Comparison of ENCODE assay signal across 11 mouse cellular contexts in genomic region chr2:167948557-167948956, GRCm38 (mm10). TPM values are rescaled to one million over a fixed set of nuclear protein-coding genes. Genes with fewer than 3 reads are reported as not detected.
DNase-seq lines count a peak whose midpoint lies in the region; ATAC-seq and TF ChIP-seq lines count a peak whose summit lies in the region.
"Had no signal": no experiment of that assay in that cellular context is flagged by ENCODE, and none has a peak within 500 bp of the region (broad histone marks: within the 10 kb centered on the region; RNA-seq: fewer than 3 reads in every experiment).

No protein-coding gene starts in this region.

- DNase-seq in heart, postnatal 10 days, result no peak
- DNase-seq in lung, postnatal 25 days (ENCODE audit: low spot score), result no peak
- DNase-seq: adrenal gland, postnatal 25 days; cerebellum, adult 9-10 months had no signal

- H3K4me3 ChIP-seq in heart, embryonic 15.5 days, result no peak overlapping the region
- no peak overlapping the region for H3K4me3 ChIP-seq in lung, embryonic 16.5 days (ENCODE audit: low read length)
- H3K4me3 ChIP-seq in embryonic fibroblast, embryonic 13.5 days (ENCODE audit: insufficient read depth, low read length), result no peak overlapping the region
- H3K4me3 ChIP-seq in stomach, embryonic 16.5 days (replicated peaks; ENCODE audit: low read length), result no peak overlapping the region

- no peak overlapping the region for H3K4me2 ChIP-seq in heart, embryonic 15.5 days
- no peak overlapping the region for H3K4me2 ChIP-seq in lung, embryonic 16.5 days (ENCODE audit: low read depth, low read length)
- no peak overlapping the region for H3K4me2 ChIP-seq in stomach, embryonic 16.5 days (ENCODE audit: low read depth, low read length)
- H3K4me2 ChIP-seq: hindbrain, embryonic 14.5 days had no signal

- TF ChIP-seq CTCF in embryonic fibroblast, embryonic 13.5 days (IDR thresholded peaks at IDR 0.05; ENCODE audit: borderline replicate concordance, insufficient read depth, low read length), result no peak

- no peak overlapping the region for H3K9ac ChIP-seq in heart, embryonic 15.5 days
- no peak overlapping the region for H3K9ac ChIP-seq in lung, embryonic 16.5 days (ENCODE audit: low read length)
- H3K9ac ChIP-seq in stomach, embryonic 16.5 days (ENCODE audit: low read length), result 0 out of 2 replicates have a peak overlapping the region, but pooled peaks have one; percentile 10
- H3K9ac ChIP-seq: hindbrain, embryonic 14.5 days had no signal

- WGBS in heart, embryonic 15.5 days, result 60% methylated on average over 13 of the region's 13 CpGs
- WGBS in lung, embryonic 16.5 days, result 71% methylated on average over 13 of the region's 13 CpGs
- 82% methylated on average over 13 of the region's 13 CpGs for WGBS in stomach, embryonic 16.5 days

- no peaks in the 10 kb centered on the region for H3K36me3 ChIP-seq in heart, embryonic 15.5 days
- H3K36me3 ChIP-seq in lung, embryonic 16.5 days (ENCODE audit: control insufficient read depth, insufficient read depth, low read length), result no peaks in the 10 kb centered on the region
- no peaks in the 10 kb centered on the region for H3K36me3 ChIP-seq in stomach, embryonic 16.5 days (ENCODE audit: control insufficient read depth, insufficient read depth, low read length)

- H3K27me3 ChIP-seq in heart, embryonic 15.5 days, result no peaks in the 10 kb centered on the region
- no peaks in the 10 kb centered on the region for H3K27me3 ChIP-seq in lung, embryonic 16.5 days (ENCODE audit: control insufficient read depth, insufficient read depth, low read depth, low read length)
- no peaks in the 10 kb centered on the region for H3K27me3 ChIP-seq in stomach, embryonic 16.5 days (ENCODE audit: control insufficient read depth, insufficient read depth, low read length)

- ATAC-seq in heart, embryonic 15.5 days (replicated peaks; ENCODE audit: insufficient number of reproducible peaks, insufficient read depth, low FRiP score, low read depth), result no peak
- no peak for ATAC-seq in lung, embryonic 16.5 days (ENCODE audit: low read depth)
- ATAC-seq in stomach, embryonic 16.5 days (ENCODE audit: insufficient read depth, low FRiP score), result no peak
- ATAC-seq in granulocyte monocyte progenitor cell, adult 5-6 weeks (replicated peaks; ENCODE audit: poor library complexity, severe bottlenecking), result no peak

- TF ChIP-seq POLR2A in embryonic fibroblast, embryonic 13.5 days (IDR thresholded peaks at IDR 0.05; ENCODE audit: low read depth, low read length), result no peak

- H3K27ac ChIP-seq in heart, embryonic 15.5 days, result peak overlapping the region; percentile 53
- H3K27ac ChIP-seq in lung, embryonic 16.5 days (ENCODE audit: low read length), result peak overlapping the region; percentile 67
- H3K27ac ChIP-seq in embryonic fibroblast, embryonic 13.5 days (ENCODE audit: insufficient read depth, low read length), result peak overlapping the region; percentile 86
- peak overlapping the region; percentile 73; the same call in 1 of the 2 replicates for H3K27ac ChIP-seq in stomach, embryonic 16.5 days (ENCODE audit: low read length)
- H3K27ac ChIP-seq: hindbrain, embryonic 14.5 days; kidney, postnatal 0 days had no signal

- intact Hi-C loops in heart, postnatal 10 days (cut with DNase I), result no loop called here

- no peaks in the 10 kb centered on the region for H3K9me3 ChIP-seq in heart, embryonic 15.5 days (replicated peaks)
- no peaks in the 10 kb centered on the region for H3K9me3 ChIP-seq in lung, embryonic 16.5 days (ENCODE audit: control insufficient read depth, low read length)
- H3K9me3 ChIP-seq in stomach, embryonic 16.5 days (replicated peaks; ENCODE audit: control insufficient read depth, low read length), result no peaks in the 10 kb centered on the region

- peaks cover 52% of the 10 kb centered on the region for H3K4me1 ChIP-seq in heart, embryonic 15.5 days (replicated peaks)
- peaks cover 28% of the 10 kb centered on the region for H3K4me1 ChIP-seq in lung, embryonic 16.5 days (replicated peaks; ENCODE audit: control insufficient read depth, insufficient read depth, low read length)
- peaks cover 44% of the 10 kb centered on the region for H3K4me1 ChIP-seq in embryonic fibroblast, embryonic 13.5 days (ENCODE audit: control insufficient read depth, insufficient read depth, low read length)
- peaks cover 49% of the 10 kb centered on the region for H3K4me1 ChIP-seq in stomach, embryonic 16.5 days (ENCODE audit: control insufficient read depth, insufficient read depth, low read length)

RNA-seq across cellular contexts. Expression of gene Ptpn1, which starts 16.7 kb away (rescaled TPM):
- 44.8 and 45.1 TPM in 2 replicates for polyA plus RNA-seq in heart, embryonic 15.5 days (2015; fragmentation: Nextera tagmentation; extraction: Ambion mirVana)
- 10 to 100 TPM; 27.3 to 34.9 TPM for total RNA-seq in heart, postnatal 10 days (2021)
- 56.3 and 73.3 TPM in 2 replicates for polyA plus RNA-seq in lung, embryonic 16.5 days (2015; fragmentation: Nextera tagmentation; extraction: Ambion mirVana)
- 50.7 and 59.4 TPM in 2 replicates for polyA plus RNA-seq in embryonic fibroblast, embryonic 13.5 days (2011; ENCODE audit: insufficient read length, low read depth, missing spikeins)
- 49.5 and 51.3 TPM in 2 replicates for polyA plus RNA-seq in stomach, embryonic 16.5 days (2015; fragmentation: Nextera tagmentation; extraction: Ambion mirVana)
- total RNA-seq in granulocyte monocyte progenitor cell, adult 5-6 weeks (2014; fragmentation: Nextera tagmentation), result 20.9 and 31.6 TPM in 2 replicates
- 28.7 and 37.3 TPM in 2 replicates for total RNA-seq in granulocyte monocyte progenitor cell, adult 5-6 weeks (2017)
